In the genomic region with DNA sequence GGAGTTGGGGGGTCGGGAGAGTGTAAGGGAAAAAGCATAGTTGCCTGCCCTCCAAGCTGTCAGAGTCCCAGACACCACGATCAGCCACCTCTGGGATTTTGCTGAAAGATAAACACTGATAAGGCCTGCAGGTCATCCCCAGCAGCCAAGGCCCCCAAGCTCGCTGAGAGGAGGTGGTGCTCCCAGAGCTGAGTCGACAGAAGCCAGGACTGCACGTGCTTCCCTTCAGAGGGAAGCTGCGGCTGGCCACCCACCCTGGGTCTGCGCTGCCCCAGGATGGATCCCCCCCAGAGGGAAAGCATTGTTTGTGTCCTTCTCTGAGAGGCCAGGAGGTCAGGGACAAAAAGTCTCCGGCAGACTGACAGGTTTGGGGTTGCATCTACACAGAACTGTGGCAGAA, we compare ENCODE assay signal across 16 mouse cellular contexts. TPM values are rescaled to one million over a fixed set of nuclear protein-coding genes. Genes with fewer than 3 reads are reported as not detected.
A peak's percentile ranks its signal among the peaks of the same experiment; 100 is the strongest.
DNase-seq lines count a peak whose midpoint lies in the region; ATAC-seq and TF ChIP-seq lines count a peak whose summit lies in the region.
"Had no signal": no experiment of that assay in that cellular context is flagged by ENCODE, and none has a peak within 500 bp of the region (broad histone marks: within the 10 kb centered on the region; RNA-seq: fewer than 3 reads in every experiment).

No protein-coding gene starts in this region.

- H3K4me1 ChIP-seq in kidney, embryonic 15.5 days, result peaks cover 20% of the 10 kb centered on the region
- peaks cover 16% of the 10 kb centered on the region for H3K4me1 ChIP-seq in G1E (ENCODE audit: insufficient read depth, low read depth, low read length)
- H3K4me1 ChIP-seq in liver, embryonic 11.5 days (replicated peaks; ENCODE audit: control insufficient read depth, insufficient read depth, low read length), result peaks cover 2% of the 10 kb centered on the region
- H3K4me1 ChIP-seq: midbrain, embryonic 15.5 days; neural tube, embryonic 15.5 days had no signal

- H3K4me3 ChIP-seq in kidney, embryonic 15.5 days (replicated peaks), result no peak overlapping the region
- H3K4me3 ChIP-seq in G1E (ENCODE audit: low read depth, low read length), result no peak overlapping the region
- no peak overlapping the region for H3K4me3 ChIP-seq in liver, embryonic 11.5 days (ENCODE audit: low read depth, low read length)
- H3K4me3 ChIP-seq: liver, embryonic 15.5 days; midbrain, embryonic 15.5 days; neural tube, embryonic 15.5 days had no signal

- H3K9me3 ChIP-seq in kidney, embryonic 15.5 days (replicated peaks), result no peaks in the 10 kb centered on the region
- H3K9me3 ChIP-seq in G1E (replicated peaks), result no peaks in the 10 kb centered on the region
- H3K9me3 ChIP-seq in liver, embryonic 11.5 days (ENCODE audit: control insufficient read depth, low read length), result no peaks in the 10 kb centered on the region
- H3K9me3 ChIP-seq: liver, embryonic 15.5 days; midbrain, embryonic 15.5 days; neural tube, embryonic 15.5 days had no signal

- H3K4me2 ChIP-seq in kidney, embryonic 15.5 days, result no peak overlapping the region
- H3K4me2 ChIP-seq in liver, embryonic 11.5 days, result no peak overlapping the region
- H3K4me2 ChIP-seq: liver, embryonic 15.5 days; midbrain, embryonic 15.5 days; neural tube, embryonic 15.5 days had no signal

- H3K36me3 ChIP-seq in kidney, embryonic 15.5 days, result no peaks in the 10 kb centered on the region
- H3K36me3 ChIP-seq in G1E (replicated peaks), result no peaks in the 10 kb centered on the region
- no peaks in the 10 kb centered on the region for H3K36me3 ChIP-seq in liver, embryonic 11.5 days (ENCODE audit: control insufficient read depth, insufficient read depth, low read length)
- H3K36me3 ChIP-seq: liver, embryonic 15.5 days; midbrain, embryonic 15.5 days; neural tube, embryonic 15.5 days had no signal

- TF ChIP-seq CTCF in G1E (IDR thresholded peaks at IDR 0.05; ENCODE audit: low read depth, low read length), result no peak

- no peak overlapping the region for H3K9ac ChIP-seq in kidney, embryonic 15.5 days
- H3K9ac ChIP-seq in liver, embryonic 11.5 days (ENCODE audit: low read depth, low read length), result no peak overlapping the region
- H3K9ac ChIP-seq: liver, embryonic 15.5 days; midbrain, embryonic 15.5 days; neural tube, embryonic 15.5 days had no signal

- WGBS in kidney, embryonic 15.5 days, result 32% methylated on average over 8 of the region's 8 CpGs
- 21% methylated on average over 8 of the region's 8 CpGs for WGBS in liver, embryonic 11.5 days

- no peaks in the 10 kb centered on the region for H3K27me3 ChIP-seq in kidney, embryonic 15.5 days
- H3K27me3 ChIP-seq in G1E (ENCODE audit: insufficient read depth, low read length), result peaks cover 29% of the 10 kb centered on the region
- no peaks in the 10 kb centered on the region for H3K27me3 ChIP-seq in liver, embryonic 11.5 days (replicated peaks; ENCODE audit: control insufficient read depth, insufficient read depth, low read length)
- H3K27me3 ChIP-seq: liver, embryonic 15.5 days had no signal

- no peak overlapping the region for H3K27ac ChIP-seq in kidney, embryonic 15.5 days
- no peak overlapping the region for H3K27ac ChIP-seq in liver, embryonic 11.5 days (ENCODE audit: low read depth, low read length)
- H3K27ac ChIP-seq: liver, embryonic 15.5 days; midbrain, embryonic 15.5 days; neural tube, embryonic 15.5 days had no signal

- 0 out of 2 replicates have a peak, but pooled peaks have one; percentile 24 for ATAC-seq in kidney, embryonic 15.5 days (replicated peaks; ENCODE audit: low FRiP score)
- peak; percentile 40 for ATAC-seq in G1E (ENCODE audit: extremely low read depth, insufficient number of reproducible peaks, low FRiP score, poor library complexity, severe bottlenecking)
- peak; percentile 39; the same call in 1 of the 2 replicates for ATAC-seq in liver, embryonic 11.5 days (replicated peaks; ENCODE audit: low FRiP score)
- ATAC-seq: midbrain, embryonic 15.5 days had no signal

- DNase-seq in kidney, adult 9 months, result no peak
- no peak for DNase-seq in G1E (ENCODE audit: low spot score)
- DNase-seq in embryo, embryonic 10.5 days (ENCODE audit: low spot score), result peak; percentile 43
- DNase-seq in liver, embryonic 11.5 days (ENCODE audit: low spot score), result peak; percentile 38
- no peak for DNase-seq in urinary bladder, postnatal 36 days (ENCODE audit: low spot score in 2 of 2)
- DNase-seq in thymus, postnatal 0 days (ENCODE audit: low spot score), result no peak
- no peak for DNase-seq in adrenal gland, adult 8-10 months
- DNase-seq: cerebellum, adult 8-10 months; kidney, postnatal 25 days; right cerebral cortex, postnatal 25 days had no signal

RNA-seq across cellular contexts. Expression of a gene that starts 54.0 kb away (rescaled TPM):
- not detected in 2 replicates for polyA plus RNA-seq in kidney, embryonic 15.5 days (2015; fragmentation: Nextera tagmentation; extraction: Ambion mirVana)
- total RNA-seq in G1E (2014; fragmentation: Nextera tagmentation) (not detected in 2 replicates), G1E (2017) (0.22 TPM in 1 of 2 replicates, not detected in the other)
- polyA plus RNA-seq in G1E (2012), result not detected in 2 replicates
- not detected in 2 replicates for polyA plus RNA-seq in liver, embryonic 11.5 days (2014; fragmentation: Nextera tagmentation; extraction: Ambion mirVana)
- polyA plus RNA-seq in thymus, postnatal 0 days (2015; fragmentation: Nextera tagmentation; extraction: Ambion mirVana), result not detected in 2 replicates
- 1 to 10 TPM; 1.8 to 2.2 (median 1.8) TPM for total RNA-seq in adrenal gland, adult 8-10 months (2022)
- total RNA-seq: hematopoietic stem cell, adult 5-6 weeks; left cerebral cortex, adult 8-10 months had no signal
- polyA plus RNA-seq: liver, embryonic 15.5 days; midbrain, embryonic 15.5 days; neural tube, embryonic 15.5 days had no signal

Comparison
In these comparisons a context has a peak if more than half of its experiments do, and no peak if none do; other contexts are left out.
1. DNase-seq: peak in embryo, embryonic 10.5 days (single experiment) and liver, embryonic 11.5 days (single experiment); none in kidney, adult 9 months (single experiment), G1E (single experiment), urinary bladder, postnatal 36 days (0 of 2), thymus, postnatal 0 days (single experiment) and adrenal gland, adult 8-10 months (single experiment).
2. Peak in every context shown above with its lines, with median percentiles within 50 percentile points of each other: ATAC-seq.